Mouse (Mus musculus) CH12.LX (cell line): ENCODE measurements around the gene Tbc1d22a. TPM values are rescaled to one million over a fixed set of nuclear protein-coding genes. Genes with fewer than 3 reads are reported as not detected.

Experiments used
- DNase-seq: peaks from one replicate; pipeline ENCODE4 v3.0.0-alpha.2; 2013; ENCODE audit errors: extremely low read depth
- H3K27ac ChIP-seq: 2 replicates; pipeline ENCODE4 v1.5.1; 2012; ENCODE audit warnings: low read depth, mild to moderate bottlenecking, control low read depth, moderate library complexity; ENCODE audit not compliant: insufficient read depth
- H3K27me3 ChIP-seq: replicated peaks from 2 replicates; pipeline ENCODE3; 2012; ENCODE audit warnings: inconsistent platforms
- H3K36me3 ChIP-seq, 2 experiments: replicated peaks in 1 of 2; 2 replicates each; pipeline versions ENCODE3 to v1.6.1; 2012; ENCODE audit warnings: inconsistent platforms in 1 of 2, low read length in 1 of 2, mild to moderate bottlenecking in 1 of 2, mixed read lengths in 1 of 2, moderate library complexity in 1 of 2; ENCODE audit not compliant: control insufficient read depth in 1 of 2, insufficient read depth in 1 of 2
- H3K4me1 ChIP-seq, 2 experiments: 2 replicates each; pipeline ENCODE4 v1.6.1; 2012; ENCODE audit warnings: inconsistent platforms in 1 of 2, moderate library complexity in 1 of 2; ENCODE audit not compliant: insufficient read depth in 2 of 2, control insufficient read depth in 1 of 2
- H3K4me2 ChIP-seq: 2 replicates; pipeline ENCODE4 v1.6.1; 2012; ENCODE audit warnings: low read depth, mild to moderate bottlenecking, control low read depth; ENCODE audit not compliant: poor library complexity, insufficient read depth, severe bottlenecking
- H3K4me3 ChIP-seq, 3 experiments: fragments of 150-350 bp in 1 of 3; sonication (generic) in 1 of 3; replicated peaks in 1 of 3; 2 replicates each; pipeline versions ENCODE3 to v1.5.1; 2011 to 2012; ENCODE audit warnings: low read depth in 2 of 3, low read length in 2 of 3, mild to moderate bottlenecking in 2 of 3, moderate library complexity in 2 of 3, control low read depth in 1 of 3, improper control_type of control experiment in 1 of 3, inconsistent platforms in 1 of 3, mixed read lengths in 1 of 3; ENCODE audit not compliant: poor library complexity in 1 of 3
- H3K79me2 ChIP-seq: replicated peaks from 2 replicates; pipeline ENCODE4 v1.6.1; 2012; ENCODE audit warnings: mild to moderate bottlenecking, moderate library complexity; ENCODE audit not compliant: control insufficient read depth, poor library complexity, insufficient read depth, severe bottlenecking; ENCODE audit errors: extremely low read depth
- H3K9ac ChIP-seq: 2 replicates; pipeline ENCODE4 v1.6.1; 2012; ENCODE audit warnings: low read depth, mild to moderate bottlenecking, control low read depth, moderate library complexity; ENCODE audit not compliant: insufficient read depth
- H3K9me3 ChIP-seq: replicated peaks from 2 replicates; pipeline ENCODE3; 2012; ENCODE audit warnings: low read length, inconsistent platforms, mixed read lengths
- BHLHE40 ChIP-seq: IDR thresholded peaks from 2 replicates; pipeline ENCODE4 v1.6.1; 2011; ENCODE audit warnings: mild to moderate bottlenecking, low read depth, low read length, improper control_type of control experiment
- CHD1 ChIP-seq: IDR thresholded peaks from 2 replicates; pipeline ENCODE4 v1.6.1; 2012; ENCODE audit warnings: low read depth, low read length, improper control_type of control experiment, inconsistent platforms
- CTCF ChIP-seq, 2 experiments: IDR thresholded peaks in 1 of 2; conservative IDR thresholded peaks in 1 of 2; 2 replicates each; pipeline ENCODE4 v1.5.1; 2011 to 2012; ENCODE audit warnings: low read depth in 2 of 2, low read length in 2 of 2, improper control_type of control experiment in 1 of 2, inconsistent platforms in 1 of 2, mild to moderate bottlenecking in 1 of 2, moderate library complexity in 1 of 2
- JUN ChIP-seq: IDR thresholded peaks from 2 replicates; pipeline ENCODE4 v1.6.1; 2011; ENCODE audit warnings: low read depth, mild to moderate bottlenecking, low read length, improper control_type of control experiment, moderate library complexity; ENCODE audit not compliant: insufficient read depth
- MAFK ChIP-seq: IDR thresholded peaks from 2 replicates; pipeline ENCODE4 v1.6.1; 2011; ENCODE audit warnings: low read length, improper control_type of control experiment; ENCODE audit not compliant: insufficient replicate concordance
- MEF2A ChIP-seq: IDR thresholded peaks from 2 replicates; pipeline ENCODE4 v1.6.1; 2014; ENCODE audit warnings: low read depth, mild to moderate bottlenecking, inconsistent platforms, low read length, improper control_type of control experiment, borderline replicate concordance
- NELFE ChIP-seq: IDR thresholded peaks from 2 replicates; pipeline ENCODE4 v1.6.1; 2011; ENCODE audit warnings: low read depth, low read length, improper control_type of control experiment
- POLR2A ChIP-seq: IDR thresholded peaks from 2 replicates; pipeline ENCODE4 v1.6.1; 2011; ENCODE audit warnings: low read depth, mild to moderate bottlenecking, improper control_type of control experiment, low read length
- SMC3 ChIP-seq: IDR thresholded peaks from 2 replicates; pipeline ENCODE4 v1.6.1; 2011; ENCODE audit warnings: low read depth, low read length, improper control_type of control experiment
- USF1 ChIP-seq: IDR thresholded peaks from 2 replicates; pipeline ENCODE4 v1.6.1; 2014; ENCODE audit warnings: low read depth, mild to moderate bottlenecking, inconsistent platforms, low read length, improper control_type of control experiment
- ZKSCAN1 ChIP-seq: IDR thresholded peaks from 2 replicates; pipeline ENCODE4 v1.6.1; 2012; ENCODE audit warnings: low read depth, inconsistent platforms, low read length, improper control_type of control experiment, borderline replicate concordance
- ZNF384 ChIP-seq: IDR thresholded peaks from 2 replicates; pipeline ENCODE4 v1.6.1; 2012; ENCODE audit warnings: low read depth, low read length, improper control_type of control experiment, inconsistent platforms
- dilution Hi-C: fragments of 300-500 bp; cut with MboI; formaldehyde crosslinking; loops from 2 replicates; pipeline ENCODE4 v1.14.3; 2020; ENCODE audit warnings: low sequenced_read_pairs; ENCODE audit not compliant: extremely low pct_unique_long_range_greater_than_20kb, extremely low pct_ligation_motif_present
- in situ Hi-C: fragments of 300-500 bp; cut with MboI; formaldehyde crosslinking; loops from 3 replicates; pipeline ENCODE4 v1.14.3; 2019; ENCODE audit warnings: low sequenced_read_pairs, low pct_ligation_motif_present, low pct_unique_long_range_greater_than_20kb, mixed read lengths
- polyA plus RNA-seq: library from polyadenylated mRNA; unstranded; fragments of >175 nt; gene quantifications from 2 replicates; pipeline ENCODE4 v1.2.1, GENCODE M21; 2012; ENCODE audit warnings: low read depth; ENCODE audit not compliant: insufficient read length
- total RNA-seq, 2 experiments: library from RNA; depleted of rRNA; stranded (reverse); fragments of 300-350 nt in 1 of 2; fragments of >200 nt in 1 of 2; gene quantifications; 2 replicates each; pipeline ENCODE4 v1.2.3; 2012 to 2014

Tbc1d22a gene
- total and polyA plus RNA-seq, 3 experiments = 17.6 to 20.2 (median 19.4) TPM

- no peak overlapping the region for H3K4me3 ChIP-seq
- no peaks in the 10 kb centered on the region for H3K9me3 ChIP-seq
- H3K36me3 ChIP-seq = peaks cover 4 to 25% of the 10 kb centered on the region in 2 experiments
- no peak overlapping the region for H3K27ac ChIP-seq
- H3K9ac ChIP-seq = no peak overlapping the region; the same call in 1 of the 2 replicates
- no peaks in the 10 kb centered on the region for H3K79me2 ChIP-seq
- dilution Hi-C loops = no loop called here
- peak; percentile 64 for DNase-seq
- no peak overlapping the region for H3K4me2 ChIP-seq
- no peak for TF ChIP-seq USF1
- no peak for TF ChIP-seq BHLHE40
- no peak for TF ChIP-seq CTCF (conservative IDR thresholded peaks at IDR 0.05 in 1 of 2, IDR thresholded peaks at IDR 0.05 in 1 of 2; ENCODE audit: low read depth in 2 of 2, low read length in 2 of 2)
- no peak for TF ChIP-seq ZKSCAN1
- no peak for TF ChIP-seq JUN
- no peak for TF ChIP-seq POLR2A
- peaks cover 17 to 65% of the 10 kb centered on the region in 2 experiments for H3K4me1 ChIP-seq
- H3K27me3 ChIP-seq = no peaks in the 10 kb centered on the region
- in situ Hi-C loops = no loop called here
Measured at GRCm38 (mm10) chr15:86363841-86364295, 149.6 kb downstream of the Tbc1d22a start.

- dilution Hi-C loops = no loop called here
- H3K27ac ChIP-seq = no peak overlapping the region
- H3K79me2 ChIP-seq = no peaks in the 10 kb centered on the region
- no peaks in the 10 kb centered on the region for H3K9me3 ChIP-seq
- no peak overlapping the region for H3K9ac ChIP-seq
- DNase-seq = no peak
- H3K27me3 ChIP-seq = no peaks in the 10 kb centered on the region
- H3K4me3 ChIP-seq = peak overlapping the region in 1 of 3 experiments; percentile 10
- in situ Hi-C loops = no loop called here
- peaks cover 4 to 30% of the 10 kb centered on the region in 2 experiments for H3K36me3 ChIP-seq
- no peak overlapping the region for H3K4me2 ChIP-seq
- H3K4me1 ChIP-seq = peaks cover 17 to 57% of the 10 kb centered on the region in 2 experiments
- TF ChIP-seq ZNF384 = no peak
- TF ChIP-seq MAFK = no peak
- no peak for TF ChIP-seq MEF2A
- TF ChIP-seq NELFE = no peak
- TF ChIP-seq SMC3 = no peak
Measured at GRCm38 (mm10) chr15:86364948-86365658, 150.8 kb downstream of the Tbc1d22a start.

GRCm38 (mm10) chr15:86366726-86367125, 152.5 kb downstream of the Tbc1d22a start:
- H3K79me2 ChIP-seq = no peaks in the 10 kb centered on the region
- H3K4me3 ChIP-seq = no peak overlapping the region
- H3K27ac ChIP-seq = no peak overlapping the region
- H3K9ac ChIP-seq = no peak overlapping the region
- peaks cover 4 to 34% of the 10 kb centered on the region in 2 experiments for H3K36me3 ChIP-seq
- no peaks in the 10 kb centered on the region for H3K27me3 ChIP-seq
- TF ChIP-seq CHD1 = no peak
- H3K4me2 ChIP-seq = no peak overlapping the region
- dilution Hi-C loops (no loop called here), in situ Hi-C loops (no loop called here)
- no peak for DNase-seq
- peaks cover 14 to 43% of the 10 kb centered on the region in 2 experiments for H3K4me1 ChIP-seq
- H3K9me3 ChIP-seq = no peaks in the 10 kb centered on the region
